Mouse (Mus musculus) lung, postnatal 14 days (tissue): ENCODE data around the gene Ttbk2.

ENCODE experiments used
- DNase-seq: peaks from one replicate; pipeline ENCODE4 v3.0.0; 2021

Gene Ttbk2

DNA sequence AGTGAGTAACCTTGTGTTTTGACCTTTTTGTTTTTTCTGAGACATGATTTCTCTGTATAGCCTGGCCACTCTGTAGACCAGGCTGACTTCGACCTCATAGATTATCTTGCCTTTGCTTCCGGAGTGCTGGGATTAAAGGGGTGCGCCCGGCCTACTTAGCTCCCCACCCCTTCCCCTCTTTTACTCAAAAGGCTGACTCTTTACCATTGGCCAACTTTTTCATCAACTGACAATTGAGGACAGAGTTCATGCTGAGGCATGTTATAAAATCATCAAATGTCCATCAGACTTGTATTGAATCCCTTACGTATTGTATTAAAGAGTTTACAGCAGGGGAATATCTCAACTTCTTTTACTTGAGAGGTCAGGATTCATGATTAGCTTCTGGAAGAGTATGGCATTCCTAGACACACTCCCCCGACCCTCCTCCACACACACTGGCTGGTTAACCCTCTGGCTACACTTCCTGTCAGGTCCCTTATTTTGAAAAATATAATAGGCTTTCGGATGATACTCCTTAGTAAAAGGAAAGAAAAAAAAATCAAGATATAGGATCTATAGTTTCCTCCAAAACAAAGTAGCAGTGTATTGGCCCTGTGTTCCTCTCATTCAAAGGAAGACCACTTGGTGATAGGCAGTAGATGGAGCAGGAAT is 118.4 kb downstream of the Ttbk2 start:
- DNase-seq: no peak

DNA sequence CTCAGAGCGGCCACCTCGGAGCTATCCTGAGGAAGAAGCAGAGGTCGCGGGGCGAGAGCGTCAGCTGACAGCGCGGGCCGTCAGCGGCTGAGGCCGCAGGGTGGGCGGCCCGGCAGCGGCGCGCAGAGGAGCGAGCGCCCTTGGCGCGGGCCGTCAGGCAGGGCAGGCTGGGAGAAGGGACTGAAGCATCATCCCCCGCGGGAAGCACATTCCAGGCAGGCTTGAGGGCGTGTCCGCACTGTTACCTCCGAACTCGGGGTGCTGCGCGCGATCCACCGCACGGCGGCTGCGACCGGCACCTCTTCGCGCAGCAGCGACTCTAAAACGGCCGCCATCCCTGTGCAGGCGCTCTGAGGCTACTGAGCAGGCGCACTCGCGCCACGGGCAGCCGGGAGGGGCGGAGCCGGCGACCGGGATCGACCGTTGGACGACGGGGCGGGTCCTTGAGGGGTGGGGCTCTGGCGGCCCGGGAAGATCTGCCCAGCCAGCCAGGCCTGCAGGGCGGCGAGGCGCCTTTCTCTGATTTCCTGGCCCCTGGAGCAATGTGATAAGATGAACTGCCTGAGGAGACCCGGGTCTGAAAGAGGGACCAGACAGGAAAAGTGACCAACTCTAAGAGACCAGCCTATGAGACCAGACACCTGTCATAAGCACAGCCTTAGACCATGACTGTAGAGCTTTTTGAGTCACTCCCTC is 119.1 kb downstream of the Ttbk2 start:
- peak; percentile 95 for DNase-seq

DNA sequence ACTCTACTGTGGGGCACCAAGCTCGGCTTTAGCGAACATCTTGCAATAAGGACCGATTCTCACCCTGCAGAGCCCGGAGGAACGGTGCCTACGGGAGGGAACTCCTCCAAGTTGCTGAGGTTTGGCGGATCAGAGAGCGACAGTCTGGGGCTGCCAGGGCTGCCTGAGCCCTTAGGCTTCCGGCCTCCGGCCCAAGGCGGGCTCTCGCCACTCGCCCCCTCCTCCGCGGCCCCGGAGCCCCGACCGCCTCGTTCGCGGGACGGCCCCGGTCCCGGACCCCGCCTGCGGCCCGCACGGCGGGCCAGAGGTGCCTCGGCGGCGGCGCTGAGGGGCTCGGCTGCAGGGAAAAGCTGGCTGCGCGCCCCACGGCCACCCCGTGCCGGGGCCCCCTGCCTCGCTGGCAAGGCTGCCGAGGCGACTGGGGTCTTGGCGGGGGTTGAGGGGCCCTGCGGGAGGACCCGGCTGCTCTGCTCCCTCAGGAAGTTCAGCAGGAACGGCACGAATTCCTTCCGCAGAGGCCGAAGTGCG is 119.7 kb downstream of the Ttbk2 start:
- peak; percentile 30 for DNase-seq

DNA sequence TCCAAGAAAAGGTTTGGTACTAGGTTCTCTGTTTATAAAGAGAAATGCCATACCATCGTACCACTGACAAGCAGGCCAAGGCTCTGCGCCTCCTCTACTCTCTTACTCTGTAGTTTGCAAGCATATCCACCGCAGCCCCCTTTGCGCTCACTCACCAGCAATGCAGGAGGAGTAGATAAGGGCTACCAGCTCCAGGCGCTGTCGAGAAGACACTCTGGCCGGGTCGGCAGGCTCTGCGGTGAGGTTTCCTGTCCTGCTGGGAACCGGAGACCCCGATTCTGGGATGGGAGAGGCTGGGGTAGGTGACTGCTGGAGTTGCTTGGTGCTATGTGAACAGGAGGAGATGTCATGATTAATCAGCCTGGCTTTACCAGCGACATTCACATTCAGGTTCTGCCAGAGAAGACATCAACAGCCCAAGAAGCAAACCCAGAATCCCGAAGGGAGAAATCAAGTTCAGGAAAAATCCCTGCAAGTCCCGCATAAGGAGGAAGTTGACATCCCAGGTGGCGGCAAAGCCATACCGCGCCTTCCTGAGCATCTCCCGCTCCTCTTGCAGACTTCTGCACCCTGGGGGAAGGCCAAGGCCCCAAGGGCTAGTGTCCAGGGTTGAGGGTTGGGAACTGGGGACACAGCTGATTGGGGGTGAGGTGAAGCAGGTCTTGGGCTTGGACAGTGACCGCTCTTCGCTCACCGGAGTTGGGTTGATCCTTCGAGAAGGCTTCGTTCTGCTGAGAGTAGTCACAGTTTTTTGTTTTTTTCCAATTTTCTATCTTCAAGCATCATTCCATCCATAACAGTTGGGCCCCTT is 120.4 kb downstream of the Ttbk2 start:
- DNase-seq: no peak

DNA sequence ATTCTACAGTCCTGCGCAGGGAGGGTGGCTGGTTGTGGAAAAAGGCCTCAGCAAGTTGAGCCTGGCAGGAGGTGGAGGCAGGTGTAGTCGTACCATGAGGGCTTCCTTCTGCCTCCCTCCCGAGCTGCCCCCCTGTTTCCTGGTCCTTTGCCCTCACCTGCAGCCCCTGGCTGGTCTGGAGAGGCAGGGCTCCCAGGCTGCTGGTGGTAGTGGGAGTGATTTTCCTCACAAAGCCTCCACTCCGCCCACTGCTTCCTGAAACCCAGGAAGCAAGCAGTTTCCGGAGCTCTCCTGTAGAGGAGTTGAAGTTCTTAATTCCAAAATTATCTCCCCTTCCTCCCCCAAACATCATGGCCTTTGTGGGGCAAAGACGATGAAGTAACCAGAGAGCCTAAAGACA is 126.2 kb downstream of the Ttbk2 start:
- DNase-seq: no peak

DNA sequence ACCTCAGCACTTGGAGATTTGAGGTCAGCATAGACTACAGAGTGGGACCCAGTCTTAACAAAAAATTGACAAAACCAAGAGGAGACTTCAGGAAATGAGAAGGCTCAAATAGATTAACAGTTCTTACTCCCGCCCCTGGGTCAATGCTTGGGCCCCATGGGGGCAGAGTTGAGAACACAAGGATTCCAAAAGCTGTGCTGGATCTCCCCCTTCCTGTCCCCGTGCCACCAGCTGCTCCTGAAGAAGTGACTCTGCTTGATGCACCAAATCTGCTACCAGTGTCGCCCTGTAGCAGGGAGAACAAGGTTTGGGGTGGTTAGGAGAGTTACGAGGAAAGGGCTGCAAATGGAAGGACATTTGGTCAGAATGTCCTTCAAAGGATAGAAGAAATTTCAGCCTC is 126.8 kb downstream of the Ttbk2 start:
- DNase-seq: no peak

DNA sequence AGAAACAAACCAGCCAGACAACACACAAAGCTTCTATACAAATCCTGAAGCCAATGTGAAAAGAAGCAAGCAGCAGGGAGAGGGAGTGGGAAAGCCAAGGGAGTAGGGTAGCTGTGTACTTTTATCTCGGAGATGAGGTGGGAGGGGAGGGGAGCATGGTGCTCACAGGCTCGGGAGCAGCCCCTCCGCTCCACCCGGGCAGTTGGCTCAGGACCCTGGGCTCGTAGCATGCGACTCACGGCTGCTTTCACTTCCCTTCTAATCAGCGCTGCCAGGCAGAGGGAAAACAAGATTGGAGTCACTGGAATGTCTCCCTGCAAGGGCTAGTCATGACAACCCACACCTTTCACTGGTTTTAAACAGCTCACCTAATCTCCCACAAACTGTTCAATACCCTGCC is 127.9 kb downstream of the Ttbk2 start:
- DNase-seq: no peak

DNA sequence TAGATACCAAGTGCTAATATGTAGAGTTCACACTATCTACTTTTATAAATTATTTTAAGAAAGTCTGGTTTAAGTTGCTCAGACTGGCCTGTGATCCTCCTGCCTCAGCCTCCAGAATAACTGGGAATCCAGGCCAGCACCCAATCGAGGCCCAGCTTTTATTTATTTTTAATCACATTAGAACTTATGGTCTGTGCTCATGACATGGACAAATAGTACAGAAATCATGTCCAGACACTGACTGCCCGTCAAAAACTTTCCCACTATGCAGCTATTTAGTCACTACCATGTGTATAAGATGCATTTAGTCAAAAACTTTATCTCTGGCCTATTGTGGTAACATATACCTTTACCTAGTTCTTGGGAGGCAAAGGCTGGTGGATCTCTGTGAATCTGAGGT is 128.5 kb downstream of the Ttbk2 start:
- no peak for DNase-seq

DNA sequence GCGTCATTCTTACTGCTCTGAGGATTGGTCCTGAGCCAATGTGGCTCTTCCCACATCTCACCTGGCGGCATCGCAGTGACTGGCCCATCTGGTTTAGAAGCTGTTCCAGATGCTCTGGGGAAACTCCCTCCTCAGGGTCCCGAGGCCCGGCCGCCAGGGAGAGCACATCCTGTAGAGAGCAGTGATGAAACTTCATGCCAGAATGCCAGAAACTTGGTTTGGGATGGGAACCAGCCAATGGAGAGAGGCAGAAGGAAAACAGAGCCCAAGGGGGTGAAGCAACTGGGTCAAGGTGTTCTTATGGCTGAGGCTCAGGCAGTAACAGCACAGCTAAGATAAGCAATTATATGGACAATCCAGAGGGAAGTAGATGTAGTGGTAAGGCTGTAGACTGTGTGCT is 129.6 kb downstream of the Ttbk2 start:
- DNase-seq: no peak

DNA sequence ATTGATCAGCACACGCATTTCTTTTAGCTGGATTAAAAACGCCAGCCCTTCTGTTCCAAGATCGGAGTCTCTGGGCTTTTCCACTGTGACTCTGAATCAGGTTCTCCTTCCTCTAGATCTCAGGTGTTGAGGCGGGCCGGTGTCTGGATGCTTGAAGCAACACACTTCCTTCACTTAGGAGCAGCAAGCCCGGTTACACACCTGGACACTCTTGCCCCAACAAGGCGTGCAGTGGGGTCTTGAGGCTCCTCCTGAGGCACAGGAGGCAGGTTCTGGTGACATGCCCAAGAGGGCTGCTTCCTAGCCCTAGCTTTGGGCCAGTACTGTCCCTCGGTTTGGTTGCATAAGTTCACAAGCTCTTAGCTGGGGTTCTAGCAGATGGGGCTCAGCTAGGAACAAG is 131.9 kb downstream of the Ttbk2 start:
- no peak for DNase-seq

DNA sequence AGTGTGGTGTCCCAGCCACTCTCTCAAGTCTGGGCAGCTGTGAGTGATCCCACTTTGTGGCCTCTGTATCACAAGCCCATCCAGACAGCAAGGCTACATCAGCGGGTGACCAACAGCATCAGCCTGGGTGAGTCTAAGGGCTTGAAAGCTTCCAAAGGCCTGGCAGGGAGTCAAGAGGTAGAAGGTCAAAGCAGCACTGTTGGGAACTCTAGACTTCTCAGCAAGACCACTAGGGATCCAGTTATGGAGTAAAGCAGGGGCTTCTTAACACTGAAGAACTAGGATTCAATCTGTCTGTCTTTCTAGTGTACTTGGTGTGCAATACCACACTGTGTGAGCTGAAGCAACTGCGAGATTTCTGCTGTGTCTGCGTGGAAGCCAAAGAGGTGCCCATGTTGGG is 137.0 kb downstream of the Ttbk2 start:
- DNase-seq: no peak

DNA sequence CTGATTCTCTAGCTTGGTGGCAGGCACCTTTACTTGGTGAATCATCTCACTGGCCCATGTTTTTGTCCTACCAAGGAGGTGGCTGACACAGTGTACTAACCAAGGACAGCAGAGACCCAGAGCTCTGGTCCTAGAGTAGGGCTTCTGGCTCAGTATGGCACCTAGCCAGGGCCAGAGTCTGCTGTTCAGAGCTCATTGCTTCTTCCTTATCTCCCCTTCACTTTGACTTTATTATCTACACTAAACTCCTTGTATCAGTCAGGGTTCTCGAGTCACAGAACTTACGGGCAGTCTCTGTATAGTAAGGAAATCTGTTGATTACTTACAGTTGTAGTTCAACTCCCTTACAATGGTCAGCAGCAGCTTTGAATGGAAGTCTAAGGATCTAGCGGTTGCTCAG is 139.5 kb downstream of the Ttbk2 start:
- no peak for DNase-seq

DNA sequence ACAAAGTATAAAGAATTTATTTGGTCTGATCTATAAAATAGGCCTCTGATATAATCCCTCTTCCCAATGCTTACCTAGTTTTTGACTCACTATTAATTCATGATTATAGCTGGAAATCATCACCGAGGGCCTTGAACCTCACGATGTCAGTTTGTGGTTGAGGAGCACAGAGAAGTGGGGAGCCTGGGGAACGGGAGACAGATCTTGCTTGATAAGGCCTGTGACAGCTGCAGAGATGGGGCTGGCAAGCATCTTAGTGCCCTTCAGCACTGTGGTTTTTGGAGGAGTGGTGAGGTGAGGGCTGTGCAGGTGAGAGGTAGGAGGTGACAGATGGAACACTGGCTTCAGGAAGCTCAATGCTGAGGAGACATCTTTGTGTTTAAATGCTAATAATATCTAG is 140.2 kb downstream of the Ttbk2 start:
- no peak for DNase-seq

DNA sequence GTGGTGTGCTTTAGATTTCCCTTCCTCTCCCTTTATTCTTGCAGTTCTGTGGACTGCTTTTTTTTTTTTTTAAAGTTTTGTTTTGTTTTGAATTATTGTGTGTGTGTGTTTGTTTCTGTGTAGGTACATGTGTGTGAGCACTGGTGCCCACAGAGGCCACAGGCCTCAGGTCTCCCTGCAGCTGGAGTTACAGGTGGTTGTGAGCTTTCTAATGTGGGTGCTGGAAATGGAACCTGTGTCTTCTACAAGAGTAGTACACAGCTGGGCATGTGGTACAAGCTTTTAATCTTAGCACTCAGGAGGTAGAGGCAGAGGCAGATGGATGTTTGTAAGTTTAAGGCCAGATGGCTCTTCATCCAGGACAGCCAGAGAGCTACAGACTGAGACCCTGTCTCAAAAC is 143.4 kb downstream of the Ttbk2 start:
- no peak for DNase-seq

DNA sequence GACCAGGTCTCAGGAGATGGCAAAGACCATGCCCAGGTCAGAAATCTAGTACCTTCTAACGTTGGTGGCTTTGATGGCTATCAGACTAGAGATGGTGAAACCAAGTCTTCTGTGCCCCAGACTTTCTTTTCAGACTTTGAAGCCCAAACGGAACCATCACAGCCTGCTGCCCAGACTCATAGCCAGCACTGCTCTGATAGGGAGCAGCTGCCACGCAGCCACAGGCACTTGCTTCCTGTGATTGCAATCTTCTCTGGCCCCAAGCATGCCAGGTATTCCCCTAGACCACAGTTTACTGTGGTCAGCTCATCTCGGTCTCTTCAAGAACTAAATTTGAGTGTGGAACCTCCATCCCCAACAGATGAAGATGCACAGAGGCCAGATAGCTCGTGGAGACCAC is 147.7 kb downstream of the Ttbk2 start:
- no peak for DNase-seq

DNA sequence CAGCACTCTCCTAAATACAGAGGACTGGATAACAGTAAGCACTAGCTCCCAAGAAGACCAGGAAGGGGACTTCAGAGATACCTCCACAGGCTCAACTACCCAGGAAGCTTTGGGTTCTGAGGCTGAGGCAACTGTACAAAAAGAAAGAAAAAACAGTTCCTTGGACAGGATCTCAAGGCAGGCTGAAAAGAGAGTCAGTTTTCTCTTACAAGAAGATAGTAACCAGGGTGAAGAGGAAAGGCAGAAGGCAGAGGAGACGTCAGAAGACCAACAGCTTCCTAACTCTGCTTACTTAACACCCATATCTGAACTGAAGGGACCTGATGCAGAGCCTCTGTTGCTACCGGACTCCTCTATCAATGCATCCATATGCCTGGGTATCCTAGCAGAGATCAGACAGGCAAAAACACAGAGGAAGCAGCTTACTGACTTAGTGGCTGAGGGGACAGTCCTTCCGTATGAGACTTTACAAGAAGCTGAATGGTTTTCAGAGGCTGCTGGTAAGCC is 150.0 kb downstream of the Ttbk2 start:
- DNase-seq: no peak

DNA sequence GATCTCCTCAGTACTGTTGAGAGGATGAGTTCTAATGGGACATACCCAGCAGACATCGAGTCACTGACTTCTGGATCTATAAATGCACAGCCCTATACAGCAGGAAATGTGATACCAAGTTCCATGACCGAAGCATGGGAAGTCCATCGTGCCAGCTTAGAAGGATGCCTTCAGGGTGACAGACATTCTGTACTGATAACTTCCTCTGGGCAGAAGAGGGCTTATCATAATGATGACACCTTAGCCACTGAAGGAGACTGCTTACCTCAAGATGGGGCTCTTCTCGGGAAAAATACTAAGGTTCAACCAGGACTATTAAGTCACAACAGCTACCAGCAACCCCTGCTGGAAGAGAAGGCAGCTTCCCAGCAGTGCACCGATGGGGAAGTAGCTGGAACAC is 152.6 kb downstream of the Ttbk2 start:
- DNase-seq: no peak
